Mouse (Mus musculus): ENCODE data around the gene Dact3. TPM values are rescaled to one million over a fixed set of nuclear protein-coding genes. Genes with fewer than 3 reads are reported as not detected.
A peak's percentile ranks its signal among the peaks of the same experiment; 100 is the strongest.

The Dact3 gene
- polyA plus RNA-seq, 1 experiment from 2014 or later: 10.6 TPM

DNA sequence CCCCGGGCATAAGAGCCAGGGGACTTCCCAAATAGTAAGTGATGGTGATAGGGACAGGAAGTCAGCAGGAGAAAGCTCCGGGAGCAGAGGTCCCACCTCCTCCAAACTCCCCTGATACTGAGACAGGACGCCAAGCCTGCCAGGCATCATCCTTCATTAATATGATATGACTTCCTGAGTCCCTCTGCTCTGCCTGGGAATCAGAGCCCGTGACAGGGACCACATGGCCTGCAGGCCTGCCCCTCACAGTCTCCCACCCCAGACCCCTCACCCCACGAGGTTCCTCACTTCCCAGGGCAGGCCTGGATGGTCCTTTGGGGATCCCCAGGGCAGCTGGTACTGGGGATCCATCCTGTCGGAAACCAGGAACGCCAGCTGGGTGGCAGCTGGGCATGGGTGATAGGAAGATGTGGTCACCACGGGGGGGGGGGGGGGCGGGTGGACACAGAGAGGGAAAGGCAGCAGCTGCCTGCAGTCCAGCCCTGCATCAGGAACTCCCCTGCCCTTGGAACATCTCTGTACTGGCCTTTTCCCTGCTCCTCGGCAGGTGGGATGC is 29.1 kb downstream of the Dact3 start:
- H3K36me3 ChIP-seq (ENCODE audit: control insufficient read depth, insufficient read depth, low read length): no peaks in the 10 kb centered on the region
- peaks cover 54% of the 10 kb centered on the region for H3K27me3 ChIP-seq (ENCODE audit: control insufficient read depth, insufficient read depth, low read length)
- WGBS (ENCODE audit: insufficient replicate concordance): 41% methylated on average over 9 of the region's 10 CpGs
- H3K4me1 ChIP-seq (ENCODE audit: control insufficient read depth, insufficient read depth, low read length): peaks cover 41% of the 10 kb centered on the region
- H3K9ac ChIP-seq (ENCODE audit: low read depth, low read length): no peak overlapping the region
- ATAC-seq (replicated peaks; ENCODE audit: insufficient number of reproducible peaks, low FRiP score, low TSS enrichment): no peak
- H3K9me3 ChIP-seq (replicated peaks; ENCODE audit: control insufficient read depth, low read length): no peaks in the 10 kb centered on the region
- H3K27ac ChIP-seq (ENCODE audit: low read depth, low read length): no peak overlapping the region
- no peak overlapping the region for H3K4me3 ChIP-seq (ENCODE audit: low read depth, low read length)
- no peak overlapping the region for H3K4me2 ChIP-seq

DNA sequence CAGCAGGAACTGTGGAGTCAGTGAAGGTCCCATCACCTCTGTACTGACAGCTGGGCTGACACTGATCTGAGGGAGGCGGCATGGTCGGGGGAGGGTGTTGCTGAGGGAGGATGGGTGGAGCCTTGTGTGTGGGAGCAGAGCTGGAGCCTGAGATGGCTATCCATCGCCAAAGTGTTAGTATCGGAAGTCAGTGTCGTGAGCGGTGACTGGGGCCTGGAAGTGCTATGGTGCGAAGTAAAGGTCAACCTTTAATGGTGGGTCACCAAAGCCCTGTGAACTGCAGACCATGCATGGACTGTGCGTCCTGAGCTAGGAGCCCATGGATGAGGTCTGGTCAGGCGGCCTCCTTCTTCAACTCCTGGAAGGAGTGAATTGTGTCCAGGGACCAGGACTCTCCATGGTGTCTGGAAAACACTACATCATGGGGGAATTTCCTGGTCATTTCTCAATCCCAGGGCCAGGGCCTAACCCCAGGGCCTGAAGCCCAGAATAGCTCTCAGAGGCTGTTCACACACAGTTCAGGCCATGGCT is 30.4 kb downstream of the Dact3 start:
- Histone ChIP-seq H3K4me3 (ENCODE audit: low read depth, low read length) (no peak overlapping the region), H3K36me3 (ENCODE audit: control insufficient read depth, insufficient read depth, low read length) (no peaks in the 10 kb centered on the region), H3K4me2 (no peak overlapping the region), H3K9me3 (replicated peaks; ENCODE audit: control insufficient read depth, low read length) (no peaks in the 10 kb centered on the region), H3K27ac (ENCODE audit: low read depth, low read length) (no peak overlapping the region), H3K4me1 (ENCODE audit: control insufficient read depth, insufficient read depth, low read length) (peaks cover 42% of the 10 kb centered on the region), H3K9ac (ENCODE audit: low read depth, low read length) (no peak overlapping the region), H3K27me3 (ENCODE audit: control insufficient read depth, insufficient read depth, low read length) (peaks cover 59% of the 10 kb centered on the region)
- no peak for ATAC-seq (replicated peaks; ENCODE audit: insufficient number of reproducible peaks, low FRiP score, low TSS enrichment)
- WGBS (ENCODE audit: insufficient replicate concordance): 35% methylated on average over 9 of the region's 9 CpGs

DNA sequence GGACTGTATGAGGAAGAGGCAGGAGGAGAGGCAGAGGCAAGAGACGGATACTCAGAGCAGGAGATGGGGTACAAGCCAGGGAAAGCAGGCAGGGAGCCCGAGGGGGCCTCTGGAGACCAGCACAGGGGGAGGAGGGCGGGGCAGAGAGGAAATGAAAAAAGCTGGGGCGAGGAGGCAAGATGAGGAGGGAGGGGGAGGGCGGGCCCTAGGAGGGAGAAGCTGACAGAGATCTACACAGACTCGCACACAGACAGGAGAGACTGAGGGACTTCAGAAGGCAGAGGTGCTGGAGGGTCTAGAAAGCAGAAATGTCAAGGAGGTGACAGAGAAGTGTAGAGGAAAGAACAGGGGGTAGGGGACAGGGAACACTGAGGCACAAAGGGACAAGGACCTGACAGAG is 31.2 kb downstream of the Dact3 start, which contains the start of gene Ptgir:
Gene Ptgir (plus strand): TSS at position 210 of the 400 bp plus-strand sequence.
- Histone ChIP-seq H3K27me3 (ENCODE audit: control insufficient read depth, insufficient read depth, low read length) (peaks cover 55% of the 10 kb centered on the region), H3K9ac (ENCODE audit: low read depth, low read length) (peak within 1 kb of the TSS; percentile 16; the same call in 1 of the 2 replicates), H3K36me3 (ENCODE audit: control insufficient read depth, insufficient read depth, low read length) (no peaks in the 10 kb centered on the region), H3K4me3 (ENCODE audit: low read depth, low read length) (no peak within 1 kb of the TSS), H3K4me2 (no peak within 1 kb of the TSS), H3K4me1 (ENCODE audit: control insufficient read depth, insufficient read depth, low read length) (peaks cover 42% of the 10 kb centered on the region), H3K9me3 (replicated peaks; ENCODE audit: control insufficient read depth, low read length) (no peaks in the 10 kb centered on the region), H3K27ac (ENCODE audit: low read depth, low read length) (no peak within 1 kb of the TSS)
- 21% methylated on average over 6 of the region's 6 CpGs for WGBS (ENCODE audit: insufficient replicate concordance)
- ATAC-seq (replicated peaks; ENCODE audit: insufficient number of reproducible peaks, low FRiP score, low TSS enrichment): no peak

DNA sequence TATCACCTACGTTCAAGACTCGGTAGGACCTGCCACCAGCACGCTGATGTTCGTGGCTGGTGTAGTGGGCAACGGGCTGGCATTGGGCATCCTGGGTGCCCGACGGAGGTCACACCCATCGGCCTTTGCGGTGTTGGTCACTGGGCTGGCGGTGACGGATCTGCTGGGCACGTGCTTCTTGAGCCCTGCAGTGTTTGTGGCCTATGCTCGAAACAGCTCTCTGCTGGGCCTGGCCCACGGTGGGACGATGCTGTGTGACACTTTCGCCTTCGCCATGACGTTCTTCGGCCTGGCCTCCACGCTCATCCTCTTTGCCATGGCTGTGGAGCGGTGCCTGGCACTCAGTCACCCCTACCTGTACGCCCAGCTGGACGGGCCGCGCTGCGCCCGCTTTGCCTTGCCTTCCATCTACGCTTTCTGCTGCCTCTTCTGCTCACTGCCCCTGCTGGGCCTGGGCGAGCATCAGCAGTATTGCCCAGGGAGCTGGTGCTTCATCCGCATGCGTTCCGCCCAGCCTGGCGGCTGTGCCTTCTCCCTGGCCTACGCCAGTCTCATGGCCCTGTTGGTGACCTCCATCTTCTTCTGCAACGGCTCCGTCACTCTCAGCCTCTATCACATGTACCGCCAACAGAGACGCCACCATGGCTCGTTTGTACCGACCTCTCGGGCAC is 31.9 kb downstream of the Dact3 start:
- no peak for ATAC-seq (replicated peaks; ENCODE audit: insufficient number of reproducible peaks, low FRiP score, low TSS enrichment)
- Histone ChIP-seq H3K9ac (ENCODE audit: low read depth, low read length) (no peak overlapping the region), H3K9me3 (replicated peaks; ENCODE audit: control insufficient read depth, low read length) (no peaks in the 10 kb centered on the region), H3K4me1 (ENCODE audit: control insufficient read depth, insufficient read depth, low read length) (peaks cover 40% of the 10 kb centered on the region), H3K27me3 (ENCODE audit: control insufficient read depth, insufficient read depth, low read length) (peaks cover 52% of the 10 kb centered on the region), H3K36me3 (ENCODE audit: control insufficient read depth, insufficient read depth, low read length) (no peaks in the 10 kb centered on the region), H3K4me2 (no peak overlapping the region), H3K27ac (ENCODE audit: low read depth, low read length) (no peak overlapping the region), H3K4me3 (ENCODE audit: low read depth, low read length) (no peak overlapping the region)
- 84% methylated on average over 41 of the region's 41 CpGs for WGBS (ENCODE audit: insufficient replicate concordance)

DNA sequence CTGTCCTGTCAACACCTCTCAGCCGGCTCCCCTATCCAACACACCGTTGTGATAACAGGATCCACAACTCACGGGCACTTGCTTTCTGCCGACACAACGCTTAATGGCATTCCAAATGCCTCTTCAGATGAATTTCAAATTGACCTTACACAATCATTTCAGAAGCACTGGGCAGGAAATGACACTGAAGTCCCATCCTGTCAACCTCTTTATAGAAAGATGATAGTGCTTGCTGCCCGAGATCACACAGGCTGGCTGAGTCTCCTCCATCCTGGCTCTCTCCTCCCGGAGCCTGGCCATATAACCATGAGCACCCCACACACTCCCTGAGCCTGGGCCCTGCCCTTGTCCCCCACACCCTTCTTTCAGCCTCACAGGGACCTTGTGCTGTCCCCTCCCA is 32.7 kb downstream of the Dact3 start:
- Histone ChIP-seq H3K9me3 (replicated peaks; ENCODE audit: control insufficient read depth, low read length) (no peaks in the 10 kb centered on the region), H3K27ac (ENCODE audit: low read depth, low read length) (no peak overlapping the region), H3K4me1 (ENCODE audit: control insufficient read depth, insufficient read depth, low read length) (peaks cover 38% of the 10 kb centered on the region), H3K4me2 (no peak overlapping the region), H3K27me3 (ENCODE audit: control insufficient read depth, insufficient read depth, low read length) (peaks cover 50% of the 10 kb centered on the region), H3K9ac (ENCODE audit: low read depth, low read length) (no peak overlapping the region), H3K4me3 (ENCODE audit: low read depth, low read length) (no peak overlapping the region), H3K36me3 (ENCODE audit: control insufficient read depth, insufficient read depth, low read length) (no peaks in the 10 kb centered on the region)
- WGBS (ENCODE audit: insufficient replicate concordance): 7% methylated on average over 7 of the region's 7 CpGs
- ATAC-seq (replicated peaks; ENCODE audit: insufficient number of reproducible peaks, low FRiP score, low TSS enrichment): no peak

DNA sequence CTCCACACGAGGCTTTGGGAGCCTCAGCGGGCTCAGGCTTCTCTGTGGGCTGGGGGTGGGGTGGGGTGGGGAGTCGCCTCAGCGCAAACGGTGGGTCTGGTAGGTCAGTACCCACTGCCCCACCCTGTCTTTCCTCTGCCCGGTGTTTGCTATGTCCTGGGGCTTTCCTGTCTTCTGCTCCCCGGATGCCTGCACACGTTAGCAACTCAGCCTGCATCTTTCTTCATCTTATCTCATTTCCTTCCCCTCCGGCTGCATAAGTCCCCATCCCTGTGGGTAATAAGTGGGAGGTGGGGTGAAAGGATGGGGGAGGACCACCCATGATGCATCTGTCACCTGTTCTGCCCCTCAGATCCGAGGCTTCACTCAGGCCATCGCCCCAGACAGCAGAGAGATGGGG is 33.2 kb downstream of the Dact3 start:
- no peak overlapping the region for H3K4me2 ChIP-seq
- H3K36me3 ChIP-seq (ENCODE audit: control insufficient read depth, insufficient read depth, low read length): no peaks in the 10 kb centered on the region
- WGBS (ENCODE audit: insufficient replicate concordance): 20% methylated on average over 11 of the region's 11 CpGs
- no peak overlapping the region for H3K4me3 ChIP-seq (ENCODE audit: low read depth, low read length)
- no peak for ATAC-seq (replicated peaks; ENCODE audit: insufficient number of reproducible peaks, low FRiP score, low TSS enrichment)
- H3K9me3 ChIP-seq (replicated peaks; ENCODE audit: control insufficient read depth, low read length): no peaks in the 10 kb centered on the region
- H3K27me3 ChIP-seq (ENCODE audit: control insufficient read depth, insufficient read depth, low read length): peaks cover 46% of the 10 kb centered on the region
- H3K9ac ChIP-seq (ENCODE audit: low read depth, low read length): no peak overlapping the region
- no peak overlapping the region for H3K27ac ChIP-seq (ENCODE audit: low read depth, low read length)
- H3K4me1 ChIP-seq (ENCODE audit: control insufficient read depth, insufficient read depth, low read length): peaks cover 38% of the 10 kb centered on the region

DNA sequence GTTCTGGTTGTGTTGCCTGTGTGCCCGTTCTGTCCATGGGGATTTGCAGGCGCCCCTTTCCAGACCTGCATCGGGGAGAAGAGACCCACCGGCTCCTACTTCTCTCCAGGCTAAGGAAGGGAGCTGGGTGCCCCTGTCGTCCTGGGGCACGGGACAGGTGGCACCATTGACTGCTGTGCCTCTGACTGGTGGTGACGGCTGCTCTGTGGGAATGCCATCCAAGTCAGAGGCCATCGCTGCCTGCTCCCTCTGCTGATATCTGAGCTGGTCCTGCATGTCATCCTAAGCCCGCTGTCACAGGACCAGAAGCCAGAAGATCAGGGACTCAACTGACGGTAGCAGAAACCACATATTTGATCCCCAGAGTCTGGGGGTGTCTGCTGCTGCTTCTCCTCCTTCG is 33.7 kb downstream of the Dact3 start:
- WGBS (ENCODE audit: insufficient replicate concordance): 43% methylated on average over 11 of the region's 11 CpGs
- H3K4me1 ChIP-seq (ENCODE audit: control insufficient read depth, insufficient read depth, low read length): peaks cover 38% of the 10 kb centered on the region
- no peak overlapping the region for H3K9ac ChIP-seq (ENCODE audit: low read depth, low read length)
- H3K27me3 ChIP-seq (ENCODE audit: control insufficient read depth, insufficient read depth, low read length): peaks cover 42% of the 10 kb centered on the region
- H3K36me3 ChIP-seq (ENCODE audit: control insufficient read depth, insufficient read depth, low read length): no peaks in the 10 kb centered on the region
- H3K9me3 ChIP-seq (replicated peaks; ENCODE audit: control insufficient read depth, low read length): no peaks in the 10 kb centered on the region
- no peak overlapping the region for H3K4me3 ChIP-seq (ENCODE audit: low read depth, low read length)
- no peak overlapping the region for H3K4me2 ChIP-seq
- no peak for ATAC-seq (replicated peaks; ENCODE audit: insufficient number of reproducible peaks, low FRiP score, low TSS enrichment)
- H3K27ac ChIP-seq (ENCODE audit: low read depth, low read length): no peak overlapping the region

DNA sequence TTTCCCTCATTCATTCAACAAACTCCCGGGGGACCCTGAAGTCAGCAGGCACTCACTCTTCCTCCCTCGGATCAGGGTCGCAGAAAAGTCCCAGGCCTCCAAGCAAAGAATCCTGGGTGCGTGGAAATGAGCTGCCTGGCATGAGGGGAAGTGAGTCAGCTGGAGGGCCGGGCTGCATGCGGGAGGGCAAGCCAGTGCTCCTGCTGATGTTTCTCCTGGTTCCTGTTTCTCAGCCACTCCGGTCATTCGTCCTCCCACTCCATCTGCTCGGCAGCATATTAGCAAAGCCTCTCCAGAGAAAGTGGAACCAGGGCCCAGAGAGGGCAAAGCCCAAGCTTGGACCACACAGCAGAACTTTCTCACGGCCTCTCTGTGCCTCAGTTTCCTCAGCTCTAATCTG is 34.8 kb downstream of the Dact3 start:
- Histone ChIP-seq H3K9ac (ENCODE audit: low read depth, low read length) (no peak overlapping the region), H3K4me3 (ENCODE audit: low read depth, low read length) (no peak overlapping the region), H3K9me3 (replicated peaks; ENCODE audit: control insufficient read depth, low read length) (no peaks in the 10 kb centered on the region), H3K4me2 (no peak overlapping the region), H3K4me1 (ENCODE audit: control insufficient read depth, insufficient read depth, low read length) (peaks cover 38% of the 10 kb centered on the region), H3K27ac (ENCODE audit: low read depth, low read length) (no peak overlapping the region), H3K27me3 (ENCODE audit: control insufficient read depth, insufficient read depth, low read length) (peaks cover 38% of the 10 kb centered on the region), H3K36me3 (ENCODE audit: control insufficient read depth, insufficient read depth, low read length) (no peaks in the 10 kb centered on the region; the same call in 1 of the 2 replicates)
- WGBS (ENCODE audit: insufficient replicate concordance): 40% methylated on average over 10 of the region's 10 CpGs
- no peak for ATAC-seq (replicated peaks; ENCODE audit: insufficient number of reproducible peaks, low FRiP score, low TSS enrichment)

DNA sequence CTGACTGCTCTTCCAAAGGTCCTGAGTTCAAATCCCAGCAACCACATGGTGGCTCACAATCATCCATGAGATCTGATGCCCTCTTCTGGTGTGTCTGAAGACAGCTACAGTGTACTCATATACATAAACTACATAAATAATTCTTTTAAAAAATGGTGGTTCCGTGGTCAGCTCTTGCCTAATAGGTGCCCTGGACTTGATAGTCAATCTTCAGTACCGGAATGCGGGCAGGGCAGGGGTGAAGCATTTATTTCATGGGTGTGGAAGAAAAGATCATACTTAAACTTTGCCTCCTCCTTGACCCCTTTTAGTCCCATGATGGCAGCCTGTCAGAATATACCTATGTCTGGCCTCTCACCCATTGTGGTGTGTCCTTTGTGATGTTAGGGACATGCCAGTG is 36.8 kb downstream of the Dact3 start:
- ATAC-seq (replicated peaks; ENCODE audit: insufficient number of reproducible peaks, low FRiP score, low TSS enrichment): no peak
- Histone ChIP-seq H3K27me3 (ENCODE audit: control insufficient read depth, insufficient read depth, low read length) (peaks cover 27% of the 10 kb centered on the region), H3K9me3 (replicated peaks; ENCODE audit: control insufficient read depth, low read length) (no peaks in the 10 kb centered on the region), H3K4me2 (no peak overlapping the region), H3K4me1 (ENCODE audit: control insufficient read depth, insufficient read depth, low read length) (peaks cover 22% of the 10 kb centered on the region), H3K9ac (ENCODE audit: low read depth, low read length) (no peak overlapping the region), H3K4me3 (ENCODE audit: low read depth, low read length) (no peak overlapping the region), H3K27ac (ENCODE audit: low read depth, low read length) (no peak overlapping the region), H3K36me3 (ENCODE audit: control insufficient read depth, insufficient read depth, low read length) (peaks cover 12% of the 10 kb centered on the region)
- 94% methylated on average over 3 of the region's 3 CpGs for WGBS (ENCODE audit: insufficient replicate concordance)
